Mouse (Mus musculus) erythroblast, embryonic 14.5 days (primary cell): ENCODE data around the gene 4931406P16Rik.

ENCODE experiments used
- GATA1 ChIP-seq: IDR thresholded peaks from 2 replicates; pipeline ENCODE4 v1.6.1; 2012; ENCODE audit warnings: low read length, inconsistent platforms, mixed read lengths
- TAL1 ChIP-seq: IDR thresholded peaks from 3 replicates; pipeline ENCODE4 v1.6.1; 2012; ENCODE audit warnings: low read length, inconsistent platforms, mixed read lengths

GRCm38 (mm10) chr7:34302651-34303050 is 10.7 kb downstream of the 4931406P16Rik start:
- TF ChIP-seq TAL1 = no peak
- TF ChIP-seq GATA1 = no peak
